Mouse (Mus musculus) R1 (cell line): ENCODE results near the gene Sfxn2.

ENCODE experiments used
- DNase-seq: peaks from one replicate; pipeline ENCODE4 v3.0.0-alpha.2; 2018; ENCODE audit warnings: low read depth, low spot score

Sfxn2 gene

DNA sequence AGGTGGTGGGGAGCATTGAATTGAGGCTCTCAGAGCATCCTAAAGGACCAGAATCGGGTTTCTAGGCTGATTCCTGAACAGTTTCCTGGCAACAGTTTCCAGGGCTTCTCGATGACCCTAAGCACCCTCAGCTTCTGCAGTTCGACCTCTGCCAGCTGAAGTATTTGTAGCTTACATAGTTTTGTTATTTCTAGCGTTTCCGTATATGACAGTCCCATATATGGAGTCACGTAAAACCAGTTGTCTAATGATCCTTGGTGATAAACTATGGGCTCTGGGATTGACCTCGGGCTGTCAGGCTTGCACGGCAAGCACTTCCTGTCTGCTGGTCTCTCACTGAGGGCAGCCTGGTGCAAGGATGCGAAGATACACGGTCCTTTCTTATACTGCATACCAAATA is 52.4 kb downstream of the Sfxn2 start:
- no peak for DNase-seq

- DNase-seq = no peak
These were observed 55.2 kb downstream of the Sfxn2 start for GRCm38 (mm10) chr19:46628403-46628802.

GRCm38 (mm10) chr19:46629807-46630206 is 56.6 kb downstream of the Sfxn2 start:
- DNase-seq = no peak

- DNase-seq = no peak
These were observed 58.5 kb downstream of the Sfxn2 start for GRCm38 (mm10) chr19:46631637-46632036.

GRCm38 (mm10) chr19:46635766-46636165 is 62.6 kb downstream of the Sfxn2 start:
- DNase-seq = no peak

- no peak for DNase-seq
These were observed 64.4 kb downstream of the Sfxn2 start for GRCm38 (mm10) chr19:46637598-46637997.

GRCm38 (mm10) chr19:46639053-46639452 is 65.9 kb downstream of the Sfxn2 start:
- no peak for DNase-seq

DNA sequence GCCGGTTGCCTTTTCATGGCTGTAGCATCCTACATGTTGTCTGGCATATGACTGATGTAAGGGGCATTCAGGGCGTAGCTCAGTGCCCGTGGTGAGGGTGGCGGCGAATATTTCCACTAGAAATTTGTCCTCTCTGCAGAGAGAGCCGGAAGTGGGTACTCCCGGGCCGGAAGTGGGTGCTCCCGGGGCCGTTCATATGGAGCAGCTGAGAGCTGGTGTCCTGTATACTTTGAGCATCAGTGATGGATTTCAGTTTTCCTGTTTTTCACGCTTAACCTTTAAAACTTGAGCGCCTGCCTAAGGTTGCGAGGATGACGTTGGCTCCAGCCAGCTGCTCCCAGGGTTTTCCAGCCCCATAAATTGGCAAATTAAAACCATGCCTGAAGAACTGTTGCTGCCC is 66.3 kb downstream of the Sfxn2 start:
- no peak for DNase-seq

- no peak for DNase-seq
These were observed 67.6 kb downstream of the Sfxn2 start for GRCm38 (mm10) chr19:46640780-46641179.

DNA sequence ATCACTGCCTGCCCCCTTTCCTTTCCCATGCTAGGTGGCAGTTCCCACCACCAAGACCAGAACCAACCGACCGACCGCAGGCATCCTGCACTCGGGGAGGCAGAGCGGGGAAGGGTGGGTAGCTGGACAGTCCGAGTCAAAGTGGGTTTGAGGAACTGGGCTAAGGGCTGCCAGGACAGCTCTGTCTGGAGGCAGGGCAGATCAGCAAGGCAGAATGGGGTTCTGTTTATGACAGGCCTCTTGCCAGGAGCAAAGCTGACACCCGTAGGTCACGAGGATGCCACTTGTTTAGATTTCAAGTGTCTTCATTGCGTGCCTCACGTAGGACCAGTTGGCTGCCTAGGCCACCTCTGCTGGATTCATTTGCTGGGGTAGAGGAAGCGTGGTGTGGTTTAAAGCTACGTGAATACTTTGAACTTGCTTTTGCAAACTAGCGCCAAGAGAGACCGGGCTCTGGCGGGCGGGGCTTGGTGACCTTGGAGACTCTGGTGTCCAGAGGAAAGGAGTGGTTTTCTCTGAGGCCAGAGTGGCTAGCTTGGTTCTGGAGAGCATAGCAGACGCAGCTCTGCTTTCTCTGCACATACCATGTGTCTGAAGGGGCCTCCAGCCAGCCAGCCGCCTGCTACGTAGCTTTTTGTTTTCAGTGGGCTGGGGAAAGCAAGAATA is 68.4 kb downstream of the Sfxn2 start:
- DNase-seq = peak; percentile 46

DNA sequence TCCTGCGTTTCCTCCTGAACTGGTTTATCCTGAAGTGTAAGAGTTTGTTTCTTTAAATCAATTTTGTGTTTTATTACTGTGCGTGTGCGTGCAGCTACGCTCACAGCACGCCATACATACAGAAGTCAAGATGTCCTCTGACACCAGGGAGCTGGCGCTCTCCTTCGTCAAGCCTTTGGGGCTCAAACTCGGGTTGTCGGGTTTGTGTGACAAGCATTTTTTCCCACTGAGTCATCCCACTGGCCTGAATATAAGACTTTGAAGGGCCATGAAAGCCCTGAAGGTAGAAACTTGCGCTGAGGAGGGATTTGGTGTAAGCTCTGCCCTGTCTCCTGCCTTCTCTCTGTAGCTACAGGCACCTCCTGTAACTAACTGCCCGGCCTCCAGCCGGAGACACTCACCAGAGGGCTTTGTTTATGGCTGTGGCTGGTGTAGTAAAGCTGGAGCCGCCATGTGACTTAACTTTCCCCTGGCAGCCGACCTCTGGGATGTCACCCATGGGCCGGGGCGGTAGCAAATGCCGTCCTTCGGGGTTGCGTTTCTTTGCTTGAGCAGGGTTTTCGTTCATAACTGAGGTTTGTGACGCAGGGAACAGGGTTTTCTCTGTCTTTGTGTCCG is 69.1 kb downstream of the Sfxn2 start:
- DNase-seq = peak; percentile 35

- no peak for DNase-seq
These were observed 70.1 kb downstream of the Sfxn2 start for GRCm38 (mm10) chr19:46643236-46643635.

GRCm38 (mm10) chr19:46644343-46644792 is 71.2 kb downstream of the Sfxn2 start:
- DNase-seq = no peak

DNA sequence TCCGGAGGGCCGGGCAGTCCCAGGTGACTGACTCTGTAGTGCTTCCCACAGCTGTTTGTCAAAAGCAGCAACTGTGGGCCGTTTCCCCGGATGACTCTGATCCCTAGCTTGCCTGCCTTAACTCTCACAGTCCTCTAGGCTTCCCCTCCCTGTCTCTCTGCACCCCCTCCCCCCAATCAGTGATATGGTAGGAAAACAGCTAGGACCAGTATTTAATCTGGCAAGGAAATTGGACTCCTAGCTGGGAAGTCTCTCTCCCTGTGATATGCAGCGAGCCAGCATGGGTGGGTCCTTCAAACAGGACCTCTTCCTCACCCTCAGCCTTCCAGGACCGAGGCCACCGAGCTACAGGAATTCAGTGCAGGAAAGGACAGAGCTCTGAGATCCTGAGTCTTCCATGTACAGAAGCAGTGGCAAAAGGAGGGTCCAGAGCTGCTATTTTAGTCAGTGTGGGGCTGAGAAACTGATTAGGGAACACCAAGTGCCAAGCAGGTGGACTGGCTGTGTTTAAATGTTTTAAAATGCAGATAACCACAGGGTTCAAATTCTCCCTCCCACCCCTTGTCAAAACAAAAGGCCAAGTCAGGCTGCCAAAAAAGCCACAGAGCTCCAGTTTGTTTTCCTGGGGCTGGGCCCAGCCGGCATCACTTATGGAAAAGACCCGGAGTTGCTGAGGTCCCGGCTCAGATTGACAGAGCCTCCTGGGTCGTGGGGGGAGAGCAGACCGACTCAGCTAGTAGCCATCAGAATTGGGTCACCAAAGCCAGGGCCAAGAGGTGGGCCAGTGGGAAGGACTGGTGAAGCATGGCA is 71.8 kb downstream of the Sfxn2 start:
- peak; percentile 48 for DNase-seq

GRCm38 (mm10) chr19:46646041-46646481 is 72.9 kb downstream of the Sfxn2 start:
- DNase-seq = no peak

GRCm38 (mm10) chr19:46647254-46647653 is 74.1 kb downstream of the Sfxn2 start:
- no peak for DNase-seq
